ENCODE assay signal across 16 mouse cellular contexts in the genomic region with DNA sequence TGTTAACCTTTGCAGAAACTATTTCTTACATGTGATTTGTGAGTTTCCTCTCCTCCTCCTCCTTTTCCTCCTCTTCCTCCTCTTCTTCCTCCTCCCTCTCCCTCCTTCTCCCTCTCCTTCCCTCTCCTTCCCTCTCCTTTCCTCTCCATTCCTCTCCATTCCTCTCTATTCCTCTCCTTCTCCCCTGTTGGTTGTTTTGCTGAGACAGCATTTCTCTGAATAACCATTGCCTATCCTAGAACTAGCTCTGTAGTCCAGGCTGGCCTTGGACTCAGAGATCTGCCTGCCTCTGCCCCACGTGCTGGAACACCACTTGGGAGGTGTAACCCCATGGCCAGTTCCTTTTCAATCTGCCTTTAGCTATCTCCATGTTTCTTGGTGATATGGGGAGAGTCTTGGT.
"Had no signal": no experiment of that assay in that cellular context is flagged by ENCODE, and none has a peak within 500 bp of the region (broad histone marks: within the 10 kb centered on the region; RNA-seq: fewer than 3 reads in every experiment).

No protein-coding gene starts in this region.

- H3K27me3 ChIP-seq: neural tube, embryonic 13.5 days; neural tube, embryonic 15.5 days; stomach, embryonic 15.5 days had no signal

- H3K27ac ChIP-seq: neural tube, embryonic 13.5 days; neural tube, embryonic 15.5 days; stomach, embryonic 15.5 days; stomach, postnatal 0 days had no signal

- H3K9ac ChIP-seq: neural tube, embryonic 13.5 days; neural tube, embryonic 15.5 days; stomach, embryonic 15.5 days had no signal

- H3K4me2 ChIP-seq: neural tube, embryonic 13.5 days; neural tube, embryonic 15.5 days; stomach, embryonic 15.5 days had no signal

- DNase-seq: retina, postnatal 1 day; right cerebral cortex, adult 18-20 months; right cerebral cortex, postnatal 14 days; right cerebral cortex, postnatal 25 days; right cerebral cortex, postnatal 4 days; spleen, adult 18-20 months; thymus, adult 18-20 months; thymus, adult 2 months; thymus, postnatal 14 days; thymus, postnatal 25 days; thymus, postnatal 36 days; thymus, postnatal 4 days had no signal

- H3K4me3 ChIP-seq: neural tube, embryonic 13.5 days; neural tube, embryonic 15.5 days; stomach, embryonic 15.5 days had no signal

- H3K4me1 ChIP-seq: neural tube, embryonic 13.5 days; neural tube, embryonic 15.5 days; stomach, embryonic 15.5 days had no signal

- H3K36me3 ChIP-seq: neural tube, embryonic 13.5 days; neural tube, embryonic 15.5 days; stomach, embryonic 15.5 days had no signal

- H3K9me3 ChIP-seq: neural tube, embryonic 13.5 days; neural tube, embryonic 15.5 days; stomach, embryonic 15.5 days had no signal
